Mouse (Mus musculus) myocyte (in vitro differentiated cells): ENCODE measurements around the gene Suds3. TPM values are rescaled to one million over a fixed set of nuclear protein-coding genes. Genes with fewer than 3 reads are reported as not detected.

Source experiments
- H3K27me3 ChIP-seq: one replicate; pipeline ENCODE4 v1.6.1; 2011; ENCODE audit not compliant: control insufficient read depth, insufficient read depth, insufficient read length
- H3K36me3 ChIP-seq: one replicate; pipeline ENCODE4 v1.6.1; 2011; ENCODE audit not compliant: control insufficient read depth, insufficient read depth
- H3K4me2 ChIP-seq: one replicate; pipeline ENCODE4 v1.6.1; 2011; ENCODE audit warnings: low read depth, control low read depth
- H3K4me3 ChIP-seq: one replicate; pipeline ENCODE4 v1.5.1; 2011; ENCODE audit warnings: mild to moderate bottlenecking, control low read depth, moderate library complexity
- H3K79me2 ChIP-seq: one replicate; pipeline ENCODE4 v1.6.1; 2011; ENCODE audit not compliant: control insufficient read depth, insufficient read depth
- H3ac ChIP-seq: one replicate; pipeline ENCODE4 v1.6.1; 2011; ENCODE audit not compliant: control insufficient read depth, insufficient read length
- CEBPB ChIP-seq: IDR thresholded peaks from 2 replicates; pipeline ENCODE4 v1.6.1; 2011; ENCODE audit warnings: mild to moderate bottlenecking, moderate library complexity; ENCODE audit not compliant: poor library complexity, insufficient read depth, severe bottlenecking
- E2F4 ChIP-seq: IDR thresholded peaks from one replicate; pipeline ENCODE4 v1.6.1; 2011; ENCODE audit warnings: mild to moderate bottlenecking, control low read depth, moderate library complexity; ENCODE audit not compliant: insufficient read depth
- MAX ChIP-seq: IDR thresholded peaks from one replicate; pipeline ENCODE4 v1.6.1; 2011; ENCODE audit warnings: low read depth, mild to moderate bottlenecking, control low read depth
- MYOD1 ChIP-seq, 3 experiments: IDR thresholded peaks; one replicate each; pipeline ENCODE4 v1.6.1; 2011; ENCODE audit warnings: control low read depth in 2 of 3, low read depth in 2 of 3, mild to moderate bottlenecking in 2 of 3, moderate library complexity in 1 of 3; ENCODE audit not compliant: insufficient read length in 2 of 3, control insufficient read depth in 1 of 3
- MYOG ChIP-seq, 3 experiments: IDR thresholded peaks; one replicate each; pipeline ENCODE4 v1.6.1; 2011; ENCODE audit warnings: control low read depth in 2 of 3, low read depth in 2 of 3, mild to moderate bottlenecking in 2 of 3; ENCODE audit not compliant: insufficient read length in 2 of 3, control insufficient read depth in 1 of 3, insufficient read depth in 1 of 3
- POLR2A ChIP-seq: IDR thresholded peaks from one replicate; pipeline ENCODE4 v1.6.1; 2011; ENCODE audit warnings: low read depth, mild to moderate bottlenecking, control low read depth, moderate library complexity; ENCODE audit not compliant: insufficient read length
- POLR2AphosphoS2 ChIP-seq: IDR thresholded peaks from one replicate; pipeline ENCODE4 v1.6.1; 2011; ENCODE audit warnings: low read depth, control low read depth; ENCODE audit not compliant: insufficient read length
- REST ChIP-seq: IDR thresholded peaks from one replicate; pipeline ENCODE4 v1.6.1; 2011; ENCODE audit warnings: mild to moderate bottlenecking, control low read depth, moderate library complexity; ENCODE audit not compliant: insufficient read depth, insufficient read length
- SRF ChIP-seq: IDR thresholded peaks from one replicate; pipeline ENCODE4 v1.6.1; 2011; ENCODE audit warnings: low read depth; ENCODE audit not compliant: control insufficient read depth, insufficient read length
- TCF12 ChIP-seq: IDR thresholded peaks from one replicate; pipeline ENCODE4 v1.6.1; 2011; ENCODE audit warnings: mild to moderate bottlenecking, control low read depth; ENCODE audit not compliant: poor library complexity, insufficient read depth, severe bottlenecking
- TCF3 ChIP-seq: IDR thresholded peaks from one replicate; pipeline ENCODE4 v1.6.1; 2011; ENCODE audit warnings: low read depth, control low read depth; ENCODE audit not compliant: insufficient read length
- USF1 ChIP-seq: IDR thresholded peaks from one replicate; pipeline ENCODE4 v1.6.1; 2011; ENCODE audit warnings: low read depth, mild to moderate bottlenecking, control low read depth, moderate library complexity
- polyA plus RNA-seq: library from polyadenylated mRNA; unstranded; fragments of >200 nt; fragmentation: generic; extraction: Trizol; gene quantifications from one replicate; pipeline ENCODE4 v1.2.1, GENCODE M21; 2012; ENCODE audit warnings: missing spikeins

Suds3 gene
- polyA plus RNA-seq, 1 experiment = 77.0 TPM

DNA sequence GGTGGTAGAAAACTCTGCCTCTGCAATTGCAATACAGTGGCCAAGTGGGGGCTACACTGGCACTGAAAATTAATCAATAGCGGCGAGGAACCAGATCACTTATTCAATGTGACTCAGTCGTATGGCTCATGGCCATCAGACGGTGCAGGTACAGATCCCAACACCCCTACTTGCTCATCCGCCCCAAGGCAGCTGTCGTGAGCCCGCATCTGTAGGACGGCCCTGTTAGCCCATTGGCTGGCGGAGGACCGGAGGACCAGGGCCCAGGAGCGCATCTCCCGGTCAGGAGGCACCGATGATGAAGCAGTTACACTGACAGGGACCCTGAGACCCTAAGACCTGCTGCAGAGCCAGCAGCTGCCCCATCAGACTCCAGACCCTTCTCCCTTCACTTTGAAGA is 7.2 kb downstream of the Suds3 start:
- TF ChIP-seq USF1 (no peak), E2F4 (no peak), TCF12 (no peak), MYOD1 (IDR thresholded peaks at IDR 0.05; ENCODE audit: control insufficient read depth in 1 of 3, insufficient read length in 2 of 3, low read depth in 2 of 3) (no peak)
- Histone ChIP-seq H3K36me3 (peaks cover 26% of the 10 kb centered on the region), H3K4me2 (no peak overlapping the region), H3K4me3 (no peak overlapping the region), H3K27me3 (no peaks in the 10 kb centered on the region), H3ac (no peak overlapping the region), H3K79me2 (peaks cover 8% of the 10 kb centered on the region)

DNA sequence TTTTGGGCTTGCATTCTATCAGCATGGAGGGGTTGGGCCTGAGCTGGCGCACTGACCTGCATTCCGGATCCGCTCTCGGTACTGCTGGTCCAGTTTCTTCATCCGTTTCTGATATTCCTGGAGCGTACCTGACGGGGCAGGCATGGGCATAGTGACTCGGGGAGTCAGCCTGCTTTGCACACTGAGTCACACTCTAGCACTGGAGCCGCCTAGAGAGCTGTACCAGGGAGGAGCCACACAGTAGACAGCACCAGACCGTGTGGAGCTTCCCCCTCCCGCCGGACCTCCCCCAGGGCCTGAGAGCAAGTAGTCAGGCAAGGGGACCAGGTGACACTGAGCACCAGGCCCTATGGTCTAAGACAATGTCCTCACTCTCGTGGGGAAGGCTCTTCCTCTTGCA is 7.6 kb downstream of the Suds3 start:
- peaks cover 25% of the 10 kb centered on the region for H3K36me3 ChIP-seq
- H3K4me2 ChIP-seq = no peak overlapping the region
- H3K79me2 ChIP-seq = peaks cover 5% of the 10 kb centered on the region
- no peak overlapping the region for H3K4me3 ChIP-seq
- no peaks in the 10 kb centered on the region for H3K27me3 ChIP-seq
- H3ac ChIP-seq = no peak overlapping the region
- no peak for TF ChIP-seq SRF
- TF ChIP-seq REST = no peak
- TF ChIP-seq TCF3 = no peak
- no peak for TF ChIP-seq MYOG (IDR thresholded peaks at IDR 0.05; ENCODE audit: control insufficient read depth in 1 of 3, insufficient read depth in 1 of 3, insufficient read length in 2 of 3, low read depth in 2 of 3)
- no peak for TF ChIP-seq TCF12
- TF ChIP-seq MYOD1 (IDR thresholded peaks at IDR 0.05; ENCODE audit: control insufficient read depth in 1 of 3, insufficient read length in 2 of 3, low read depth in 2 of 3) = no peak
- TF ChIP-seq POLR2AphosphoS2 = no peak
- TF ChIP-seq POLR2A = no peak
- no peak for TF ChIP-seq USF1
- no peak for TF ChIP-seq E2F4
- TF ChIP-seq CEBPB = no peak
- no peak for TF ChIP-seq MAX

DNA sequence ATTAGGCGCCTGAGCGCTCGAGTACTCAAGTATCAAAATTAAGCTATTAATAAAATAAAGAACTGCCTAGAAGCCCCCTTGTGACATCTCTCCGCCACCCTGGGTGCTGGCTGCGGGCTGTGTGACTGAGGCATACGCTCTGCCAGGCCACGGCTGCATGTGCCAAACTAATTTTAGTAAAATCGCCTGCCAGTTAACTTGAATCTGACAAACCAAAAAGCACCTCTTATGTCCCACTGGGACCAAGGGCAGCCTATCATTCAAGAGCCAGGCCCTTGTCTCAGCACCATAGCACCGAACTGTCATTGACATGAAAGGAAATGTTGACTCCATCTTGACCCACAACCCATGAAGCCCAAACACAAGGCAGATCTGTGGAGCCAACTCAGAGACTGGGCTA is 10.2 kb downstream of the Suds3 start:
- H3K4me3 ChIP-seq = no peak overlapping the region
- TF ChIP-seq POLR2AphosphoS2 (no peak), SRF (no peak), USF1 (no peak), TCF12 (no peak), POLR2A (no peak), MAX (no peak), MYOG (IDR thresholded peaks at IDR 0.05; ENCODE audit: control insufficient read depth in 1 of 3, insufficient read depth in 1 of 3, insufficient read length in 2 of 3, low read depth in 2 of 3) (no peak), REST (no peak), TCF3 (no peak), CEBPB (no peak), MYOD1 (IDR thresholded peaks at IDR 0.05; ENCODE audit: control insufficient read depth in 1 of 3, insufficient read length in 2 of 3, low read depth in 2 of 3) (no peak), E2F4 (no peak)
- H3K79me2 ChIP-seq = no peaks in the 10 kb centered on the region
- H3K36me3 ChIP-seq = peaks cover 19% of the 10 kb centered on the region
- H3K4me2 ChIP-seq = no peak overlapping the region
- H3ac ChIP-seq = no peak overlapping the region
- no peaks in the 10 kb centered on the region for H3K27me3 ChIP-seq

GRCm38 (mm10) chr5:117104329-117104728 is 11.6 kb downstream of the Suds3 start:
- H3K79me2 ChIP-seq = no peaks in the 10 kb centered on the region
- peaks cover 16% of the 10 kb centered on the region for H3K36me3 ChIP-seq
- no peak overlapping the region for H3K4me3 ChIP-seq
- H3K4me2 ChIP-seq = no peak overlapping the region
- H3K27me3 ChIP-seq = no peaks in the 10 kb centered on the region
- TF ChIP-seq MAX (no peak), POLR2A (no peak), E2F4 (no peak), MYOD1 (IDR thresholded peaks at IDR 0.05; ENCODE audit: control insufficient read depth in 1 of 3, insufficient read length in 2 of 3, low read depth in 2 of 3) (no peak), REST (no peak), POLR2AphosphoS2 (no peak), CEBPB (no peak), TCF3 (no peak), SRF (no peak), MYOG (IDR thresholded peaks at IDR 0.05; ENCODE audit: control insufficient read depth in 1 of 3, insufficient read depth in 1 of 3, insufficient read length in 2 of 3, low read depth in 2 of 3) (no peak), USF1 (no peak), TCF12 (no peak)
- no peak overlapping the region for H3ac ChIP-seq
